Comparison of ENCODE assay signal across 12 mouse cellular contexts in genomic region chr11:10291996-10292395, GRCm38 (mm10).
"Had no signal": no experiment of that assay in that cellular context is flagged by ENCODE, and none has a peak within 500 bp of the region (broad histone marks: within the 10 kb centered on the region; RNA-seq: fewer than 3 reads in every experiment).

No protein-coding gene starts in this region.

- DNase-seq: retina, postnatal 1 day; right cerebral cortex, adult 18-20 months; right cerebral cortex, postnatal 14 days; right cerebral cortex, postnatal 25 days; right cerebral cortex, postnatal 4 days; spleen, adult 18-20 months; thymus, adult 18-20 months; thymus, adult 2 months; thymus, postnatal 14 days; thymus, postnatal 25 days; thymus, postnatal 36 days; thymus, postnatal 4 days had no signal
